Mouse (Mus musculus): ENCODE data around the gene Nt5c2. TPM values are rescaled to one million over a fixed set of nuclear protein-coding genes. Genes with fewer than 3 reads are reported as not detected.

The Nt5c2 gene
- polyA plus RNA-seq, 1 experiment, result 0.55 TPM

- peaks cover 78% of the 10 kb centered on the region for H3K4me1 ChIP-seq (ENCODE audit: control insufficient read depth)
- no peak overlapping the region for H3K4me3 ChIP-seq (replicated peaks)
- TF ChIP-seq GATA1 (IDR thresholded peaks at IDR 0.05; ENCODE audit: low read length) (no peak), TAL1 (IDR thresholded peaks at IDR 0.05; ENCODE audit: low read length) (no peak)
- H3K36me3 ChIP-seq (ENCODE audit: control insufficient read depth), result peaks cover 63% of the 10 kb centered on the region
- H3K9me3 ChIP-seq (ENCODE audit: control insufficient read depth, low read length), result no peaks in the 10 kb centered on the region
- H3K27me3 ChIP-seq (ENCODE audit: control insufficient read depth), result no peaks in the 10 kb centered on the region
Observed at GRCm38 (mm10) chr19:46858200-46858599, 156.8 kb downstream of the Nt5c2 start.

- Histone ChIP-seq H3K36me3 (ENCODE audit: control insufficient read depth) (peaks cover 66% of the 10 kb centered on the region), H3K27me3 (ENCODE audit: control insufficient read depth) (no peaks in the 10 kb centered on the region), H3K4me3 (replicated peaks) (no peak overlapping the region), H3K4me1 (ENCODE audit: control insufficient read depth) (peaks cover 78% of the 10 kb centered on the region), H3K9me3 (ENCODE audit: control insufficient read depth, low read length) (no peaks in the 10 kb centered on the region)
- no peak for TF ChIP-seq TAL1 (IDR thresholded peaks at IDR 0.05; ENCODE audit: low read length)
- no peak for TF ChIP-seq GATA1 (IDR thresholded peaks at IDR 0.05; ENCODE audit: low read length)
Observed at GRCm38 (mm10) chr19:46857277-46857989, 157.5 kb downstream of the Nt5c2 start.

GRCm38 (mm10) chr19:46856780-46857179 is 158.2 kb downstream of the Nt5c2 start:
- Histone ChIP-seq H3K9me3 (ENCODE audit: control insufficient read depth, low read length) (no peaks in the 10 kb centered on the region), H3K36me3 (ENCODE audit: control insufficient read depth) (peaks cover 66% of the 10 kb centered on the region), H3K27me3 (ENCODE audit: control insufficient read depth) (no peaks in the 10 kb centered on the region), H3K4me3 (replicated peaks) (no peak overlapping the region), H3K4me1 (ENCODE audit: control insufficient read depth) (peaks cover 77% of the 10 kb centered on the region)
- no peak for TF ChIP-seq GATA1 (IDR thresholded peaks at IDR 0.05; ENCODE audit: low read length)
- TF ChIP-seq TAL1 (IDR thresholded peaks at IDR 0.05; ENCODE audit: low read length), result no peak

- no peak for TF ChIP-seq TAL1 (IDR thresholded peaks at IDR 0.05; ENCODE audit: low read length)
- peaks cover 77% of the 10 kb centered on the region for H3K4me1 ChIP-seq (ENCODE audit: control insufficient read depth)
- H3K9me3 ChIP-seq (ENCODE audit: control insufficient read depth, low read length), result no peaks in the 10 kb centered on the region
- H3K4me3 ChIP-seq (replicated peaks), result no peak overlapping the region
- H3K36me3 ChIP-seq (ENCODE audit: control insufficient read depth), result peaks cover 65% of the 10 kb centered on the region
- no peaks in the 10 kb centered on the region for H3K27me3 ChIP-seq (ENCODE audit: control insufficient read depth)
Observed at GRCm38 (mm10) chr19:46856232-46856631, 158.7 kb downstream of the Nt5c2 start.

GRCm38 (mm10) chr19:46849443-46849997 is 165.4 kb downstream of the Nt5c2 start:
- Histone ChIP-seq H3K4me1 (ENCODE audit: control insufficient read depth) (peaks cover 96% of the 10 kb centered on the region), H3K4me3 (replicated peaks) (peak overlapping the region; percentile 36), H3K36me3 (ENCODE audit: control insufficient read depth) (peaks cover 55% of the 10 kb centered on the region)

GRCm38 (mm10) chr19:46848381-46849268 is 166.3 kb downstream of the Nt5c2 start:
- peaks cover 96% of the 10 kb centered on the region for H3K4me1 ChIP-seq (ENCODE audit: control insufficient read depth)
- no peaks in the 10 kb centered on the region for H3K27me3 ChIP-seq (ENCODE audit: control insufficient read depth)
- peak overlapping the region; percentile 36 for H3K4me3 ChIP-seq (replicated peaks)
- H3K9me3 ChIP-seq (ENCODE audit: control insufficient read depth, low read length), result no peaks in the 10 kb centered on the region
- H3K36me3 ChIP-seq (ENCODE audit: control insufficient read depth), result peaks cover 50% of the 10 kb centered on the region
- TF ChIP-seq GATA1 (IDR thresholded peaks at IDR 0.05; ENCODE audit: low read length), result no peak
- TF ChIP-seq TAL1 (IDR thresholded peaks at IDR 0.05; ENCODE audit: low read length), result no peak

More at GRCm38 (mm10) chr19:46849443-46849997, 165.4 kb downstream of the Nt5c2 start:
- no peaks in the 10 kb centered on the region for H3K9me3 ChIP-seq (ENCODE audit: control insufficient read depth, low read length)
- TF ChIP-seq TAL1 (IDR thresholded peaks at IDR 0.05; ENCODE audit: low read length), result peak; percentile 90
- peak; percentile 92 for TF ChIP-seq GATA1 (IDR thresholded peaks at IDR 0.05; ENCODE audit: low read length)
- no peaks in the 10 kb centered on the region for H3K27me3 ChIP-seq (ENCODE audit: control insufficient read depth)

GRCm38 (mm10) chr19:46846459-46846858 is 168.5 kb downstream of the Nt5c2 start:
- no peaks in the 10 kb centered on the region for H3K27me3 ChIP-seq (ENCODE audit: control insufficient read depth)
- H3K4me3 ChIP-seq (replicated peaks), result peak overlapping the region; percentile 15
- H3K4me1 ChIP-seq (ENCODE audit: control insufficient read depth), result peaks cover 82% of the 10 kb centered on the region
- H3K36me3 ChIP-seq (ENCODE audit: control insufficient read depth), result peaks cover 36% of the 10 kb centered on the region
- no peaks in the 10 kb centered on the region for H3K9me3 ChIP-seq (ENCODE audit: control insufficient read depth, low read length)
- no peak for TF ChIP-seq TAL1 (IDR thresholded peaks at IDR 0.05; ENCODE audit: low read length)
- peak; percentile 68 for TF ChIP-seq GATA1 (IDR thresholded peaks at IDR 0.05; ENCODE audit: low read length)

- no peak overlapping the region for H3K4me3 ChIP-seq (replicated peaks)
- H3K9me3 ChIP-seq (ENCODE audit: control insufficient read depth, low read length), result no peaks in the 10 kb centered on the region
- TF ChIP-seq TAL1 (IDR thresholded peaks at IDR 0.05; ENCODE audit: low read length) (no peak), GATA1 (IDR thresholded peaks at IDR 0.05; ENCODE audit: low read length) (no peak)
- H3K36me3 ChIP-seq (ENCODE audit: control insufficient read depth), result peaks cover 34% of the 10 kb centered on the region
- H3K27me3 ChIP-seq (ENCODE audit: control insufficient read depth), result no peaks in the 10 kb centered on the region
- peaks cover 79% of the 10 kb centered on the region for H3K4me1 ChIP-seq (ENCODE audit: control insufficient read depth)
Observed at GRCm38 (mm10) chr19:46846056-46846455, 168.9 kb downstream of the Nt5c2 start.

GRCm38 (mm10) chr19:46843030-46843429 is 171.9 kb downstream of the Nt5c2 start:
- H3K9me3 ChIP-seq (ENCODE audit: control insufficient read depth, low read length), result no peaks in the 10 kb centered on the region
- peaks cover 51% of the 10 kb centered on the region for H3K4me1 ChIP-seq (ENCODE audit: control insufficient read depth)
- H3K36me3 ChIP-seq (ENCODE audit: control insufficient read depth), result peaks cover 21% of the 10 kb centered on the region
- H3K4me3 ChIP-seq (replicated peaks), result no peak overlapping the region
- H3K27me3 ChIP-seq (ENCODE audit: control insufficient read depth), result no peaks in the 10 kb centered on the region
- no peak for TF ChIP-seq GATA1 (IDR thresholded peaks at IDR 0.05; ENCODE audit: low read length)
- TF ChIP-seq TAL1 (IDR thresholded peaks at IDR 0.05; ENCODE audit: low read length), result no peak
